Mouse (Mus musculus) heart, adult 2 months (tissue): ENCODE results near the gene Wdr45.

Experiments used
- CTCF ChIP-seq: fragments of 200-600 bp; IDR thresholded peaks from 2 replicates; pipeline ENCODE4 v1.8.1; 2022; ENCODE audit warnings: antibody characterized with exemption, mild to moderate bottlenecking, moderate library complexity
- POLR2A ChIP-seq: fragments of 200-500 bp; IDR thresholded peaks from 2 replicates; pipeline ENCODE4 v1.6.1; 2011; ENCODE audit warnings: mild to moderate bottlenecking, low read depth, low read length, control low read depth; ENCODE audit not compliant: insufficient read depth

GRCm38 (mm10) chrX:7722691-7723090, 8.6 kb downstream of the Wdr45 start:
- no peak for TF ChIP-seq POLR2A
- no peak for TF ChIP-seq CTCF
